Mouse (Mus musculus) layer of hippocampus, postnatal 10 days (tissue): Measurements from ENCODE around the gene Rsl24d1. TPM values are rescaled to one million over a fixed set of nuclear protein-coding genes. Genes with fewer than 3 reads are reported as not detected.

ENCODE experiments used
- total RNA-seq, 2 experiments: library from RNA; stranded (reverse); gene quantifications; 2 replicates each; pipeline ENCODE4 v1.2.3; 2021

Rsl24d1 gene
- total RNA-seq, 2 experiments from 2014 or later, result 61.8 to 63.0 TPM

Other genes with a start within 250 kb of the Rsl24d1 start
- 10 to 100 TPM; 28.3 to 31.2 TPM for gene Pygo1, start 187.8 kb upstream of the Rsl24d1 start, total RNA-seq
- gene Dyx1c1, start 154.6 kb upstream of the Rsl24d1 start, total RNA-seq, result 1 to 10 TPM; 2.6 to 3.4 TPM
- not detected for gene Gm44503, start 154.6 kb upstream of the Rsl24d1 start, total RNA-seq
- 1 to 10 TPM; 8.0 to 8.7 TPM for gene Ccpg1os, start 128.0 kb upstream of the Rsl24d1 start, total RNA-seq
- 100 to 1,000 TPM; 117 to 124 TPM for gene Ccpg1, start 128.0 kb upstream of the Rsl24d1 start, total RNA-seq
- gene Pigb, start 73.0 kb upstream of the Rsl24d1 start, total RNA-seq, result 10 to 100 TPM; 14.9 to 16.4 TPM
- gene Rab27a, start 68.6 kb upstream of the Rsl24d1 start, total RNA-seq, result 1 to 10 TPM; 7.1 to 8.7 TPM
- gene Khdc3, start 11.6 kb upstream of the Rsl24d1 start, total RNA-seq, result 1 to 10 TPM; 2.7 TPM
- not detected for gene Gm20509, start 11.0 kb upstream of the Rsl24d1 start, total RNA-seq